Mouse (Mus musculus): ENCODE measurements around the gene Alx3.

DNA sequence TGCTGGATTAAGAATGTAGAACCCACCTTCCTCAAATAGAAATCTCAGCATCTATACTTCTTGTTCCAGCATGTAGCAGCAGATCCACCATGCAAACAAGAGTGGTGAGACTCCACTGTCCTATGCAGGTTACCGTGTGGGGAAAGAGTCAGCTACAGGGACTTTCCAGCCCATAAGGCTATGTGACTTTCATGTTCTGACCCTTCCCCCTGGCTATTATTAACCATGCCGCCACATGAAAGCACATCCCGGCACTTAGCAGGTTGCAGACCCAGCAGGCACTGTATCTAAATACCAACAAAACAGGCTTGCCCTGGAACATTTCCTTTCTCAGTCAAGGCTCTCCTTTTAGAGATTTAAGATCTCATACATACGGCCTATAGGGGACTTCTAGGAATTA lies 16.6 kb downstream of the Alx3 start:
- TF ChIP-seq CTCF (IDR thresholded peaks at IDR 0.05; ENCODE audit: control insufficient read depth, insufficient read depth, insufficient replicate concordance, low read depth, low read length) (no peak), POLR2A (IDR thresholded peaks at IDR 0.05; ENCODE audit: control insufficient read depth, low read depth, low read length) (no peak)
